Mouse (Mus musculus): ENCODE measurements around the gene Ift20. TPM values are rescaled to one million over a fixed set of nuclear protein-coding genes. Genes with fewer than 3 reads are reported as not detected.

Ift20 gene
- polyA plus RNA-seq, 1 experiment, result 40.0 TPM

DNA sequence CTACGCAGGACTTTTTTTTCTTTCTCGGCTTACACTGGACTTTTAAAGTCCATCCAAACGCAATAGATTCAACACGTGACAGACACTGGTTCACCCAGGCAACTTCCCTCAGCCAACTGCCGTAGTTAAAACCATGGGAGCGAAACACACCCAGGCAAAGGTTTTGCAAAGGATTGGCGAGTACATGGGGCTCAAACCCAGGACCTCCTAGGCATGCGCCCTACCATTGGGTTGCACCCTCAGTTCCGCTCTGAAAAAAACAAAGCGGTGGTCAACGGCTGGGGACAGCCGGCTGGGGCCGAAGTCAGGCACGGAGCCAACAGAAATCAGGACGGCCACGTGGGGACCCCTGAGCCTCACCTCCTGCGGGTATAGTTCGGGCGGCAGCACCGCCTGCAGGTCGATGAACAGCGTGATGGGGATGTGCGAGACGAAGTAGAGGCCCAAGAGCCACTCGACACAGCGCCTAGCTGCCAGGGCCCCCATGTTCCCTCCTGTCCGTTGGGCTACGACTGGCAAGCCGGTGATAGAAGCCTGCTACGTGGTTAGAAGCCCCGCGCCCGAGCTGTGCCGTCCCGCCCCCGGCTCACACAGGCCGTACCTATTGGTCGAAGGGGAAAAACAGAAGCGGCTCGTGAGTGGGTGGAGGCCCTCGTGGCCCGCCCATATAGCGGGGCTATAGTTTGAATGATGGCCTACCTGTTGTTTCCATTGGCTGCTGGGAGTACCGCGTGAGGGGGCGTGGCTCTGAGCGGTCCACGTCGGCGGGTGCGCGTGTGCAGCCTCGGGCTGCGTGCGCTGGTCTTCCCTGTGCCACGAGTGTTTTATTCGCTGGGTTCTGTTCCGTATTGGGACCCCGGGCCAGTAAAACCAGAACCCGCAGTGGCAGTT is 14.3 kb downstream of the Ift20 start, which contains the start of gene Tmem97:
Gene Tmem97 (minus strand): TSS at position 610 of the 891 bp plus-strand sequence.
- Histone ChIP-seq H3K9me3 (replicated peaks; ENCODE audit: control insufficient read depth, insufficient read depth, low read length, poor library complexity, severe bottlenecking) (no peaks in the 10 kb centered on the region), H3K4me3 (ENCODE audit: low read depth, low read length) (peak within 1 kb of the TSS; percentile 76), H3K27ac (ENCODE audit: insufficient read depth, low read length) (peak within 1 kb of the TSS; percentile 16), H3K36me3 (ENCODE audit: control insufficient read depth, insufficient read depth, low read length, poor library complexity, severe bottlenecking) (peaks cover 7% of the 10 kb centered on the region), H3K9ac (ENCODE audit: low read depth, poor library complexity, severe bottlenecking) (peak within 1 kb of the TSS; percentile 80), H3K27me3 (ENCODE audit: control insufficient read depth, insufficient read depth, low read length, poor library complexity, severe bottlenecking) (no peaks in the 10 kb centered on the region), H3K4me1 (ENCODE audit: control insufficient read depth, insufficient read depth, low read length) (no peaks in the 10 kb centered on the region)
- TF ChIP-seq POLR2A (IDR thresholded peaks at IDR 0.05; ENCODE audit: insufficient read depth, low read length) (peak; percentile 70), EP300 (IDR thresholded peaks at IDR 0.05; ENCODE audit: insufficient read depth, low read depth, low read length) (0 out of 2 replicates have a peak, but pooled peaks have one; percentile 9), CTCF (IDR thresholded peaks at IDR 0.05; ENCODE audit: low read depth, low read length) (no peak)

- peak overlapping the region; percentile 64 for H3K4me3 ChIP-seq (ENCODE audit: low read depth, low read length)
- TF ChIP-seq EP300 (IDR thresholded peaks at IDR 0.05; ENCODE audit: insufficient read depth, low read depth, low read length) (no peak), POLR2A (IDR thresholded peaks at IDR 0.05; ENCODE audit: insufficient read depth, low read length) (no peak)
- H3K27me3 ChIP-seq (ENCODE audit: control insufficient read depth, insufficient read depth, low read length, poor library complexity, severe bottlenecking), result no peaks in the 10 kb centered on the region
- peak overlapping the region; percentile 80 for H3K9ac ChIP-seq (ENCODE audit: low read depth, poor library complexity, severe bottlenecking)
- peaks cover 5% of the 10 kb centered on the region for H3K36me3 ChIP-seq (ENCODE audit: control insufficient read depth, insufficient read depth, low read length, poor library complexity, severe bottlenecking)
- no peaks in the 10 kb centered on the region for H3K4me1 ChIP-seq (ENCODE audit: control insufficient read depth, insufficient read depth, low read length)
- H3K9me3 ChIP-seq (replicated peaks; ENCODE audit: control insufficient read depth, insufficient read depth, low read length, poor library complexity, severe bottlenecking), result no peaks in the 10 kb centered on the region
- H3K27ac ChIP-seq (ENCODE audit: insufficient read depth, low read length), result peak overlapping the region; percentile 16; the same call in 1 of the 2 replicates
Observed at GRCm38 (mm10) chr11:78551059-78551398, 14.9 kb downstream of the Ift20 start.

DNA sequence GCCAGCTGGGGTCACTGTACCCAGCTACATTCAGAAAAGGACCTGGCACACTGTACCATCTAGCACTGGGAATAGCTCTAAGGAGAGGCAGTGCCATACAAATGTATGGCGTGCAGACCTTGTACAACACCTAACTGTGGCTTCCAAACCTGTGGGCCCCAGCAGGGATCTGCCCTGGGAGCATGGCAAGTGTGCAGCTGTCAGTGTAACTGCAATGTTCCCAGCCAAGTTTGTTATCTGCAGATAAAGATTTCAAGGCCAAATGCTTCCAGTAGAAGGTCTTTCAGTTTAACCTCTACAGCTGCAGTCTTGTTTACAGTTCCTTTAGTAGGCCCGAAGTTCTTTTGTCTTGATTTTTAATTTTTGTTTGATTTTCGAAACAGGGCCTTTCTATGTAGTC is 19.5 kb downstream of the Ift20 start:
- TF ChIP-seq POLR2A (IDR thresholded peaks at IDR 0.05; ENCODE audit: insufficient read depth, low read length) (no peak), EP300 (IDR thresholded peaks at IDR 0.05; ENCODE audit: insufficient read depth, low read depth, low read length) (no peak), CTCF (IDR thresholded peaks at IDR 0.05; ENCODE audit: low read depth, low read length) (no peak)
- H3K36me3 ChIP-seq (ENCODE audit: control insufficient read depth, insufficient read depth, low read length, poor library complexity, severe bottlenecking), result no peaks in the 10 kb centered on the region
- no peaks in the 10 kb centered on the region for H3K9me3 ChIP-seq (replicated peaks; ENCODE audit: control insufficient read depth, insufficient read depth, low read length, poor library complexity, severe bottlenecking)
- H3K9ac ChIP-seq (ENCODE audit: low read depth, poor library complexity, severe bottlenecking), result no peak overlapping the region
- no peaks in the 10 kb centered on the region for H3K4me1 ChIP-seq (ENCODE audit: control insufficient read depth, insufficient read depth, low read length)
- no peak overlapping the region for H3K4me3 ChIP-seq (ENCODE audit: low read depth, low read length)
- H3K27me3 ChIP-seq (ENCODE audit: control insufficient read depth, insufficient read depth, low read length, poor library complexity, severe bottlenecking), result no peaks in the 10 kb centered on the region
- H3K27ac ChIP-seq (ENCODE audit: insufficient read depth, low read length), result no peak overlapping the region

- no peak overlapping the region for H3K4me3 ChIP-seq (ENCODE audit: low read depth, low read length)
- H3K4me1 ChIP-seq (ENCODE audit: control insufficient read depth, insufficient read depth, low read length), result no peaks in the 10 kb centered on the region
- no peaks in the 10 kb centered on the region for H3K36me3 ChIP-seq (ENCODE audit: control insufficient read depth, insufficient read depth, low read length, poor library complexity, severe bottlenecking)
- no peak for TF ChIP-seq EP300 (IDR thresholded peaks at IDR 0.05; ENCODE audit: insufficient read depth, low read depth, low read length)
- TF ChIP-seq CTCF (IDR thresholded peaks at IDR 0.05; ENCODE audit: low read depth, low read length), result no peak
- no peak for TF ChIP-seq POLR2A (IDR thresholded peaks at IDR 0.05; ENCODE audit: insufficient read depth, low read length)
- no peaks in the 10 kb centered on the region for H3K27me3 ChIP-seq (ENCODE audit: control insufficient read depth, insufficient read depth, low read length, poor library complexity, severe bottlenecking)
- H3K9ac ChIP-seq (ENCODE audit: low read depth, poor library complexity, severe bottlenecking), result no peak overlapping the region
- no peaks in the 10 kb centered on the region for H3K9me3 ChIP-seq (replicated peaks; ENCODE audit: control insufficient read depth, insufficient read depth, low read length, poor library complexity, severe bottlenecking)
- H3K27ac ChIP-seq (ENCODE audit: insufficient read depth, low read length), result no peak overlapping the region
Observed at GRCm38 (mm10) chr11:78556070-78556469, 19.9 kb downstream of the Ift20 start.

DNA sequence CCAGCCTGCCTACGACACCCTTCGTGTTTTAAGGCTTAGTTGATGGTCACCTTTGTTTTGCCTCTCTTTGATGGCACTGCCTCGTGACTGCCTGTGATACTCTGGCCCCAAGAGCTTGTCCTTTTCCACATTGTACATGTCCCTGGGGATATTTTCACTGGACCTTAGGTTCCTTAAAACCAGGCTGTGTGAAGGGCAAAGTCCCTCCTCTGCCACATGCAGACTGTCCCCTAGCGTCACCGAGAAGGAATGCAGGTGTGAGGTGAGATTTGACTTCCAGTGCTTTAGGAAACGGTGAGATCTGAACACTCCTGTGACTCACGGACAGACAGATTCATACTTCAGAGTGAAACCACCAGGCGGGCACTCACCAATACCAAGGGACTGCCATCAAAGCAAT is 21.1 kb downstream of the Ift20 start:
- H3K27ac ChIP-seq (ENCODE audit: insufficient read depth, low read length), result no peak overlapping the region
- no peak overlapping the region for H3K9ac ChIP-seq (ENCODE audit: low read depth, poor library complexity, severe bottlenecking)
- no peaks in the 10 kb centered on the region for H3K27me3 ChIP-seq (ENCODE audit: control insufficient read depth, insufficient read depth, low read length, poor library complexity, severe bottlenecking)
- TF ChIP-seq EP300 (IDR thresholded peaks at IDR 0.05; ENCODE audit: insufficient read depth, low read depth, low read length), result no peak
- peak; percentile 76 for TF ChIP-seq CTCF (IDR thresholded peaks at IDR 0.05; ENCODE audit: low read depth, low read length)
- H3K4me3 ChIP-seq (ENCODE audit: low read depth, low read length), result no peak overlapping the region
- no peaks in the 10 kb centered on the region for H3K36me3 ChIP-seq (ENCODE audit: control insufficient read depth, insufficient read depth, low read length, poor library complexity, severe bottlenecking)
- no peaks in the 10 kb centered on the region for H3K4me1 ChIP-seq (ENCODE audit: control insufficient read depth, insufficient read depth, low read length)
- no peaks in the 10 kb centered on the region for H3K9me3 ChIP-seq (replicated peaks; ENCODE audit: control insufficient read depth, insufficient read depth, low read length, poor library complexity, severe bottlenecking)

DNA sequence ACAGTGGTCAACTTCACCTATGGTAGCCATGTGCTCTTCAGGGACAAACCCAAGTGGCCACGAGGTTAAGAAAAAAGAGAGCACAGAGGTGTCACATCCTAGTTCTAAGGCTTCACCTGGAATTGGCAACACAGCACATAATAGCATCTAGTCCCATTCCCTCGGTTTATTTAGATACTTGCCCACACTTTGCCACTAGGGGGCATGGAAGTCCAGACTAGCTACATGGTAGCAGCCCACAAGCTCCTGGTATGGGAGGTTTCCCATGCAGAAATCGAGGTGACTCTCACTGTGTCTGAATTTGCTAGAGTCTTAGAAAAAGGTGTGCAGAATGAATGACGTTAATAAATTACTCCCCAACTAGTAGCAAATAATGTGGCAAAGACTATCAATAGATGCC is 24.3 kb downstream of the Ift20 start:
- Histone ChIP-seq H3K27me3 (ENCODE audit: control insufficient read depth, insufficient read depth, low read length, poor library complexity, severe bottlenecking) (no peaks in the 10 kb centered on the region), H3K27ac (ENCODE audit: insufficient read depth, low read length) (no peak overlapping the region), H3K9ac (ENCODE audit: low read depth, poor library complexity, severe bottlenecking) (no peak overlapping the region), H3K36me3 (ENCODE audit: control insufficient read depth, insufficient read depth, low read length, poor library complexity, severe bottlenecking) (no peaks in the 10 kb centered on the region), H3K9me3 (replicated peaks; ENCODE audit: control insufficient read depth, insufficient read depth, low read length, poor library complexity, severe bottlenecking) (no peaks in the 10 kb centered on the region), H3K4me1 (ENCODE audit: control insufficient read depth, insufficient read depth, low read length) (no peaks in the 10 kb centered on the region), H3K4me3 (ENCODE audit: low read depth, low read length) (no peak overlapping the region)
- TF ChIP-seq CTCF (IDR thresholded peaks at IDR 0.05; ENCODE audit: low read depth, low read length) (peak; percentile 71), EP300 (IDR thresholded peaks at IDR 0.05; ENCODE audit: insufficient read depth, low read depth, low read length) (no peak), POLR2A (IDR thresholded peaks at IDR 0.05; ENCODE audit: insufficient read depth, low read length) (no peak)

Measured in ES-Bruce4 (cell line).